Mouse (Mus musculus) right cerebral cortex, postnatal 25 days (tissue): ENCODE data around the gene Krtap19-9b.

Experiments
- DNase-seq: peaks from one replicate; pipeline ENCODE4 v3.0.0; 2022

Krtap19-9b gene

DNA sequence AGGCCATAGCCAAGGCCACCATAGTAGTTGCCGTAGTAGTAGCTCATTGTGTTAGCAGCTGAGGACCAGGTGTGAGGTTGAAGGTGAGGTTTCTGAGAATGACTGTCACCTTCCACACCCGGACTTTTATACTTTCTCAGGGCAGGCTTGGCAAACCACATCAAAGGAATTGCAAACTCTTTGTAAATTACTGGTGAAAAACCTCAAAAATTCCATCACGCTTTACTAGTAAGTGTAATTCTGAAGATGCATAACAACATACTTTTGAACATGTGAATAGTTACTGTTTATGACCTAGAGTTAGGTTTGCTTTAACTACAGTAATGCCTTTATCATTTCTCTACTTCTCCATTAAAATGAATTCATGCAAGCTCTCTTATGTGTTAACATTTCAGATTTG, at the start of gene Krtap19-9b:
Gene Krtap19-9b, minus strand, starts transcription at position 101 of the 400 bp plus-strand sequence.
- no peak for DNase-seq

DNA sequence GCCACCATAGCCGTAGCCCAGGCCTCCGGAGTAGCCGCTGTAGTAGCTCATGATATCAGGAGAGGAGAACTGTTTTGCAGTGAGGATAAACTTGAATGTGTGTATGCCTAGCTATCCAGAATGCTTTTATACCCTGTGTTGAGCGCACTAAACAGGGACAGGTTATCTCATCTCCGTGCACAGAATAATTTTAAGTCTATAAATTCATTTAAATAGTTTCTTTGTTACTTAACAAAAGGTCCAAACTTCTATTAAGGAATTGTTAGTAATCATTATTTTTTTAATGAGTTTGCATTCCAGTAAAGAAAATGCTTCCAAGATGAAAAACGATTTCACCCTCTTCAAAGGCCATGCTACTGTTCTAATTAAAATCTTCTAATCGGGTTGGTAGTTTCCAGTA, 30.7 kb upstream of the Krtap19-9b start, which contains the start of gene Krtap16-3:
Gene Krtap16-3, minus strand, starts transcription at position 101 of the 400 bp plus-strand sequence.
- no peak for DNase-seq

DNA sequence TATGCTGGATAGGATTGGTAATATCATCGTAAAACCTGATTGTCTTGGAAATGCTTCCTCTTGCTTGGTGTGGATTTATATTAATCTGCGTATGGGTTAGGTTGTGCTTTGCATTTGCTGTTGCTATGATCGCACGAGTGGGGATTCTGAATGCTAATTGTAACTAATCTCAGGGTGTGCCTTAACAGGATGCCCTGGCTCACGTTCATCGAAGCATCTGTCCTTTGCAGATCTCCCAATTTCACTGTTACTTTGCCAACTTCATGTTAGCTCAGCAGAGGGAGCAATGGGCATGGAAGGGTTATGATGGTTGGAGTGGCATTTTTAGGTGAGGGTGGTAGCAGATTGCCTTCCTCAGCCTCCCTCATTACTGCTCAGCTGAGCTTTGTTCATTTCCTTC, 9.0 kb upstream of the Krtap19-9b start:
- no peak for DNase-seq

DNA sequence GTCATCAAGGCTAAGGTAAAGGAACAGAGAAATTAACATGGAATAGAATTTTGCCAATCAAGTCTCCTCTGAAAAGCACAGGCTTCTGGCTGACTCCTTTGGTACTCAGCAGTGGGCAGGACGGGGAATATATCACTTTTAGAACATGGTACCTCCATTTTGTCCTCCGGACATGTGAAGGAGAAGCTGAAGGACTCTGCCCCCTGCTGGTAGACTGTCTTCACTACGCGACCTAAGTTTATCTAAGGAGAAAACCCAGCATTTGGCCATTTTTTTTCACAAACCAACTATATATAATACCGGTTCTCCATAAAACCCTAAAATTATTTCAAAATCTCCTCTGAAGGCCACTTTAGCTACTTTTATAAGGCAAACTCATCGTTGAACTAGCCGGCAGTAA, 6.2 kb upstream of the Krtap19-9b start:
- DNase-seq = no peak

DNA sequence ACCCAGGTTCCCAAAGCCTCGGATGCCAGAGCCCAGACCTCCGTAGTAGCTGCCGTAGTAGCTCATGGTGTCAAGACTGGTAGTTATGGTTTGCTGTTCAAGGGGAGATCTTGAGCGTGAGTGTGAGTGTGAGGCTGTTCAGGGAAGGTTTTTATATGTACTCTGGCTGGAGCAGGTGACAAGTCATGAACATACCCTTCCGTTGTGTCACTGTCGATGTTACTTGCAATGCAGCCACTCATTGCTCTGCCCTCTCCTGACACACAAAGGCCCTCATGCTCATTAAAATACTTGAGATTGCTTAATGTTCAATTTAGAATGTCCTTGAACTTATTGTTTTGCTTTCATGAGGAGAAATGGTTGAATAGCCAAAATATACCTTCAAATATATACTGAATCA, 35.7 kb downstream of the Krtap19-9b start, which contains the start of gene Krtap19-5:
Gene Krtap19-5, minus strand, starts transcription at position 101 of the 400 bp plus-strand sequence.
- DNase-seq = no peak

DNA sequence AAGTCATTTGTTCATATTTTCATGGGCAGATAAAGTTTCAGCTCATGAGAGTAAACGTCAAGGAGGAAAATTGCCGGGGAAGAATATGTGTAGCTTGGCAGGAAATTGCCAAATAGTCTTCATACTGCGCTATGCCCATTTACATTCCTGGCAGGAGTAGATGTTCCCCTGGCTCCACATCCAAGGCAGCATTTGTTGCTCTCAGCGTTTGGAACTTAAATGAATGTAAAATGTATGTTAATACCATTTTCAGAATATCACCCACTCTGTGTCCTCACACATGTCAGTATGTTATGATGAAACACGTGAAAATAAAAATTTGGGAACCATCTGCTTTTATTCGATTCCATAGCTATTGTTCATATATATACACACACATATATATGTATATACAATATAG, 45.2 kb downstream of the Krtap19-9b start:
- no peak for DNase-seq

DNA sequence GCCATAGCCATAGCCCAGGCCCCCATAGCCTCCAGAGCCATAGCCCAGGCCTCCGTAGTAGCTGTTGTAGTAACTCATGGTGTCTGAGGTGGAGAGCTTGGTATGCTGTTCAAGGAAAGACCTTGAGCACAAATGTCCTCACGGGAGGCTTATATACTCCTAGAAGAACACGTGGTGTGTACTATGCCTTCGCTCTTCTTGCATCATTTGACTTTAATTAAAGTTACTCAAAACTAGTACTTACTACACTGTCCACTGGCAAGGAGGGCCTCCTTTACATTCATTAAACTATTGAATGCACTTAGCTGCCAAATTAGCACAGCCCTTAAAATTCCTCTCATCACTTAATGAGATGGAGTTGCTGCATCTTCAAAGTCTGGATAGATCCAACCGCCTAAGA, 47.1 kb downstream of the Krtap19-9b start, which contains the start of gene Krtap19-4:
Gene Krtap19-4, minus strand, starts transcription at position 101 of the 400 bp plus-strand sequence.
- DNase-seq = no peak
